Mouse (Mus musculus) heart, adult 8-10 months (tissue): ENCODE results near the gene Reg4. TPM values are rescaled to one million over a fixed set of nuclear protein-coding genes. Genes with fewer than 3 reads are reported as not detected.

Experiments
- DNase-seq: peaks from one replicate; pipeline ENCODE4 v3.0.0; 2022; ENCODE audit warnings: low spot score
- total RNA-seq, 4 experiments: library from RNA; stranded (reverse); gene quantifications; 2 replicates each; pipeline ENCODE4 v1.2.4; 2022

Reg4 gene
- not detected for total RNA-seq

GRCm38 (mm10) chr3:98221856-98222255, at the start of gene Reg4:
TSS of gene Reg4 (plus strand) at chr3:98222156.
- no peak for DNase-seq

- peak; percentile 35 for DNase-seq
These were observed 43.6 kb upstream of the Reg4 start for GRCm38 (mm10) chr3:98178340-98178739.

- peak; percentile 14 for DNase-seq
These were observed 41.2 kb upstream of the Reg4 start for GRCm38 (mm10) chr3:98180805-98181204.

- DNase-seq: no peak
These were observed 36.7 kb upstream of the Reg4 start for GRCm38 (mm10) chr3:98185163-98185714.

- DNase-seq: no peak
These were observed 34.2 kb upstream of the Reg4 start for GRCm38 (mm10) chr3:98187777-98188176.

GRCm38 (mm10) chr3:98197711-98198532, 24.0 kb upstream of the Reg4 start:
- no peak for DNase-seq

GRCm38 (mm10) chr3:98199747-98200146, 22.2 kb upstream of the Reg4 start:
- DNase-seq: peak; percentile 38

- DNase-seq: no peak
These were observed 18.7 kb upstream of the Reg4 start for GRCm38 (mm10) chr3:98203282-98203681.

GRCm38 (mm10) chr3:98206977-98207376, 15.0 kb upstream of the Reg4 start:
- no peak for DNase-seq

- DNase-seq: no peak
These were observed 12.8 kb upstream of the Reg4 start for GRCm38 (mm10) chr3:98209161-98209560.

GRCm38 (mm10) chr3:98210860-98211259, 11.1 kb upstream of the Reg4 start:
- no peak for DNase-seq

- DNase-seq: no peak
These were observed 10.5 kb upstream of the Reg4 start for GRCm38 (mm10) chr3:98211301-98212081.

GRCm38 (mm10) chr3:98216296-98216695, 5.7 kb upstream of the Reg4 start:
- no peak for DNase-seq

GRCm38 (mm10) chr3:98223263-98223662, 1.3 kb downstream of the Reg4 start:
- DNase-seq: no peak

- peak; percentile 61 for DNase-seq
These were observed 2.0 kb downstream of the Reg4 start for GRCm38 (mm10) chr3:98223783-98224580.

GRCm38 (mm10) chr3:98224975-98225374, 3.0 kb downstream of the Reg4 start:
- no peak for DNase-seq

GRCm38 (mm10) chr3:98225746-98226145, 3.8 kb downstream of the Reg4 start:
- no peak for DNase-seq

GRCm38 (mm10) chr3:98226988-98227610, 5.1 kb downstream of the Reg4 start:
- DNase-seq: peak; percentile 59

GRCm38 (mm10) chr3:98227763-98228162, 5.8 kb downstream of the Reg4 start:
- no peak for DNase-seq

GRCm38 (mm10) chr3:98229943-98230342, 8.0 kb downstream of the Reg4 start:
- no peak for DNase-seq

GRCm38 (mm10) chr3:98233504-98233903, 11.5 kb downstream of the Reg4 start:
- DNase-seq: no peak
